Mouse (Mus musculus): ENCODE results near the gene Ednra. TPM values are rescaled to one million over a fixed set of nuclear protein-coding genes. Genes with fewer than 3 reads are reported as not detected.
A peak's percentile ranks its signal among the peaks of the same experiment; 100 is the strongest.

The Ednra gene
- polyA plus RNA-seq, 1 experiment from 2014 or later: 14.3 TPM

DNA sequence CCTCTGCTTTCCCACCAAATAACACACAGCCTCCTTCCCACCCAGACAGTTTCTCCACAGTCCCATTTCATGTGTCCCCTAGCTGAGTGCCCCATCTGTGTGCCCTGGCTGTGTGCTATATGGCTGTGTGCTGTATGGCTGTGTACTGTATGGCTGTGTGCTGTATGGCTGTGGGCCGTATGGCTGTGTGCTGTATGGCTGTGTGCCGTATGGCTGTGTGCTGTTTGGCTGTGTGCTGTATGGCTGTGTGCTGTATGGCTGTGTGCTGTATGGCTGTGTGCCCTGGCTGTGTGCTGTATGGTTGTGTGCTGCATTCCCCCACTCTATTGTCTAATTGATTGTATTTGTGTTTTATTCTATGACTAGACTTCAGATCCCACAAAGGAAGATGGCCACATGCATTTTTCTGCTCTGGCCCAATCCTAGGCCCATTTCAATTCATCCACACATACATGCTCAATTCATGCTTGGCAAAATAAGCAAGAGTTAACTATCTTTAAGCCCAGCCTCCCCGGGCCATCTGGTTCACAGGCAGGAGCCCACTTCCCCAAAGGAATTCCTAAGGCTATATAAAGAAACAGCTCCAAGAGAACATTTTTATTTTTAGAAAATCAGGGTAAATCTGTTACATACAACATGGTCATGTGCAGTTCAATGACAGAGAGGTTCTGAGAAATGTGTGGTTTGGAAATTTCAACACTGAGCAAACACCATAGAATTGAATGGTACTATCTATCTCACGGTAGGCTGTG is 53.5 kb downstream of the Ednra start:
- no peaks in the 10 kb centered on the region for H3K9me3 ChIP-seq (replicated peaks)
- no peaks in the 10 kb centered on the region for H3K27me3 ChIP-seq (ENCODE audit: low read depth, poor library complexity, severe bottlenecking)
- WGBS: 88% methylated on average over 4 of the region's 4 CpGs
- no peak overlapping the region for H3K4me3 ChIP-seq
- no peak overlapping the region for H3K27ac ChIP-seq (replicated peaks)
- H3K4me1 ChIP-seq: no peaks in the 10 kb centered on the region
- H3K36me3 ChIP-seq: no peaks in the 10 kb centered on the region
- no peak for DNase-seq (ENCODE audit: low spot score)

GRCm38 (mm10) chr8:77667916-77668315 is 56.3 kb downstream of the Ednra start:
- Histone ChIP-seq H3K27me3 (ENCODE audit: low read depth, poor library complexity, severe bottlenecking) (no peaks in the 10 kb centered on the region), H3K27ac (replicated peaks) (no peak overlapping the region), H3K4me3 (no peak overlapping the region), H3K36me3 (no peaks in the 10 kb centered on the region), H3K9me3 (replicated peaks) (no peaks in the 10 kb centered on the region), H3K4me1 (no peaks in the 10 kb centered on the region)
- no peak for DNase-seq (ENCODE audit: low spot score)
- 93% methylated on average over 5 of the region's 5 CpGs for WGBS

- no peak for DNase-seq (ENCODE audit: low spot score)
- Histone ChIP-seq H3K27me3 (ENCODE audit: low read depth, poor library complexity, severe bottlenecking) (no peaks in the 10 kb centered on the region), H3K4me3 (no peak overlapping the region), H3K4me1 (no peaks in the 10 kb centered on the region), H3K9me3 (replicated peaks) (no peaks in the 10 kb centered on the region), H3K27ac (replicated peaks) (no peak overlapping the region), H3K36me3 (no peaks in the 10 kb centered on the region)
- WGBS: 92% methylated on average over 13 of the region's 13 CpGs
Measured at GRCm38 (mm10) chr8:77664901-77665300, 59.4 kb downstream of the Ednra start.

DNA sequence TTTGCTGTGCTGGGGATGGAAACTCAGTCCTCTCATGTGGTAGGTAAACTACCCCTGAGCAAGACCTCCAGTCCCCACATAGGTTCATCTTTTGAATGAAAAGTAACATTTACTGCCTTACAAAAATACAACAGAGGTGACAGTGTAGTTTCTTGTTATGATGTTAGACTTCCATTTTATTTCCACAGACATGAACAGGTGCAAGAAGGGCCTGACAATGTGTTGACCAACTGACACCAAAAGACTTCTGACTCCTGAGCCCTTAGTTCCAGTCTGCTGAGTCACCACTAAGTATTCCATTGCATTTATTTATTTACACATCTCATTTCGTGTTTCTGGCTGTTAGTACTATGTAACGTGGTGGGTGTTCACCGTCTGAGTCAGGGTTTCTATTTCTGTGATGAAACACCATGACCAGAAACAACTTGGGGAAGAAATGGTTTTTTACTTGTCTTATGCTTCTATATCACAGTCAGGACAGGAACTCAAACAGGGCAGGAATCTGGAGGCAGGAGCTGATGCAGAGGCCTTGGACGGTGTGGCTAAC is 64.7 kb downstream of the Ednra start:
- Histone ChIP-seq H3K27ac (replicated peaks) (no peak overlapping the region), H3K4me3 (no peak overlapping the region), H3K9me3 (replicated peaks) (no peaks in the 10 kb centered on the region), H3K36me3 (no peaks in the 10 kb centered on the region), H3K4me1 (no peaks in the 10 kb centered on the region), H3K27me3 (ENCODE audit: low read depth, poor library complexity, severe bottlenecking) (no peaks in the 10 kb centered on the region)
- no peak for DNase-seq (ENCODE audit: low spot score)
- 83% methylated on average over 4 of the region's 4 CpGs for WGBS

- no peak overlapping the region for H3K27ac ChIP-seq (replicated peaks)
- no peaks in the 10 kb centered on the region for H3K4me1 ChIP-seq
- WGBS: 83% methylated on average over 3 of the region's 3 CpGs
- no peak for DNase-seq (ENCODE audit: low spot score)
- no peaks in the 10 kb centered on the region for H3K9me3 ChIP-seq (replicated peaks)
- H3K4me3 ChIP-seq: no peak overlapping the region
- H3K36me3 ChIP-seq: no peaks in the 10 kb centered on the region
- no peaks in the 10 kb centered on the region for H3K27me3 ChIP-seq (ENCODE audit: low read depth, poor library complexity, severe bottlenecking)
Measured at GRCm38 (mm10) chr8:77658356-77658755, 65.9 kb downstream of the Ednra start.

GRCm38 (mm10) chr8:77650646-77651190 is 73.5 kb downstream of the Ednra start:
- Histone ChIP-seq H3K36me3 (no peaks in the 10 kb centered on the region), H3K4me3 (no peak overlapping the region), H3K9me3 (replicated peaks) (no peaks in the 10 kb centered on the region), H3K27ac (replicated peaks) (no peak overlapping the region; the same call in 1 of the 2 replicates), H3K27me3 (ENCODE audit: low read depth, poor library complexity, severe bottlenecking) (no peaks in the 10 kb centered on the region), H3K4me1 (0 out of 2 replicates have a peak, but pooled peaks cover 4% of the 10 kb centered on the region)
- no peak for DNase-seq (ENCODE audit: low spot score)
- 52% methylated on average over 1 of the region's 1 CpGs for WGBS

- H3K27ac ChIP-seq (replicated peaks): no peak overlapping the region
- H3K4me1 ChIP-seq: no peaks in the 10 kb centered on the region
- H3K9me3 ChIP-seq (replicated peaks): no peaks in the 10 kb centered on the region
- no peaks in the 10 kb centered on the region for H3K36me3 ChIP-seq
- no peaks in the 10 kb centered on the region for H3K27me3 ChIP-seq (ENCODE audit: low read depth, poor library complexity, severe bottlenecking)
- DNase-seq (ENCODE audit: low spot score): no peak
- 75% methylated on average over 5 of the region's 5 CpGs for WGBS
- H3K4me3 ChIP-seq: no peak overlapping the region
Measured at GRCm38 (mm10) chr8:77640093-77640839, 84.0 kb downstream of the Ednra start.

DNA sequence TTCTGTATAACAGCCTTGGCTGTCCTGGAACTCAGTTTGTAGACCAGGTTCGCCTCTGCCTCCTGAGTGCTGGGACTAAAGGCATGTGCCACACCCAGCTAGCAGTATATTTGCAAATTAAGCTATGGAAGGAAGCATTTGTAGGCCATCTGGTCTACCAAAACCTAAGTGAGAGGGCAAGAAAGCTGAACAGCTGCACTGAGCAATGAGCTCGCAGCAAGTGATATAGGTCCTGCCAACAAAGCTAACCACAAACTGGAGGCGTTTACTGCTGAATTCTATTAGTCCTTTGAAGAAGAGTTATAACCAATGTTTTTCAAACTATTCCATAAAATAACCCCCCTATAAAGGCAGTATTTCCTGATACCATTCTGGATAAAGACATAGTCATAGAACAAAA is 86.7 kb downstream of the Ednra start:
- Histone ChIP-seq H3K9me3 (replicated peaks) (no peaks in the 10 kb centered on the region), H3K4me1 (no peaks in the 10 kb centered on the region), H3K4me3 (no peak overlapping the region), H3K36me3 (no peaks in the 10 kb centered on the region), H3K27me3 (ENCODE audit: low read depth, poor library complexity, severe bottlenecking) (no peaks in the 10 kb centered on the region), H3K27ac (replicated peaks) (no peak overlapping the region)
- 93% methylated on average over 3 of the region's 3 CpGs for WGBS
- no peak for DNase-seq (ENCODE audit: low spot score)

DNA sequence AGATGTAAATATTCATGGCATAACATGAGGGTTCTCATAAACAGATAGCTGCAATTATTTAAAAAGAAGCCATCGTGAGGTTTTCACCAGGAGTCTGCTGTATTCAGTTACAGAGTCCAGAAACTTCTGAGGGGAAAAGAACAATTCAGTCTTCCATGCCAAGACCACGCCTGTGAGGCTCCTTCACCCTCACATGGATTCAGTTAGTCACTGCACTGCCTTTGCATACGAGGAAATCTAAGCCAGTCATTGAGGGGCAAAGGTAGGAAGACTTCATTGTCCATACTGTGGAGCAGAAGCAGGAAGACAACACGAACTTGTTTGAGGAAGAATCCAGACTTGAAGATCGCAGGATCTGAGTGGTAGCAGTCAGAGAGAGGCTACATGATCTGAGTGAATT is 90.2 kb downstream of the Ednra start:
- no peak for DNase-seq (ENCODE audit: low spot score)
- Histone ChIP-seq H3K36me3 (no peaks in the 10 kb centered on the region), H3K27me3 (ENCODE audit: low read depth, poor library complexity, severe bottlenecking) (no peaks in the 10 kb centered on the region), H3K9me3 (replicated peaks) (no peaks in the 10 kb centered on the region), H3K27ac (replicated peaks) (no peak overlapping the region), H3K4me3 (no peak overlapping the region), H3K4me1 (0 out of 2 replicates have a peak, but pooled peaks cover 4% of the 10 kb centered on the region)
- 80% methylated on average over 5 of the region's 5 CpGs for WGBS

GRCm38 (mm10) chr8:77633211-77633610 is 91.1 kb downstream of the Ednra start:
- no peaks in the 10 kb centered on the region for H3K27me3 ChIP-seq (ENCODE audit: low read depth, poor library complexity, severe bottlenecking)
- H3K27ac ChIP-seq (replicated peaks): no peak overlapping the region
- no peaks in the 10 kb centered on the region for H3K9me3 ChIP-seq (replicated peaks)
- DNase-seq (ENCODE audit: low spot score): no peak
- WGBS: 87% methylated on average over 2 of the region's 2 CpGs
- 0 out of 2 replicates have a peak, but pooled peaks cover 4% of the 10 kb centered on the region for H3K4me1 ChIP-seq
- no peak overlapping the region for H3K4me3 ChIP-seq
- no peaks in the 10 kb centered on the region for H3K36me3 ChIP-seq

GRCm38 (mm10) chr8:77630691-77631090 is 93.6 kb downstream of the Ednra start:
- no peak overlapping the region for H3K27ac ChIP-seq (replicated peaks)
- no peak for DNase-seq (ENCODE audit: low spot score)
- no peaks in the 10 kb centered on the region for H3K27me3 ChIP-seq (ENCODE audit: low read depth, poor library complexity, severe bottlenecking)
- H3K36me3 ChIP-seq: no peaks in the 10 kb centered on the region
- 56% methylated on average over 3 of the region's 3 CpGs for WGBS
- no peak overlapping the region for H3K4me3 ChIP-seq
- no peaks in the 10 kb centered on the region for H3K9me3 ChIP-seq (replicated peaks)
- 0 out of 2 replicates have a peak, but pooled peaks cover 4% of the 10 kb centered on the region for H3K4me1 ChIP-seq

- 18% methylated on average over 15 of the region's 15 CpGs for WGBS
- Histone ChIP-seq H3K36me3 (no peaks in the 10 kb centered on the region), H3K4me3 (no peak overlapping the region), H3K9me3 (replicated peaks) (no peaks in the 10 kb centered on the region), H3K4me1 (0 out of 2 replicates have a peak, but pooled peaks cover 4% of the 10 kb centered on the region), H3K27me3 (ENCODE audit: low read depth, poor library complexity, severe bottlenecking) (no peaks in the 10 kb centered on the region), H3K27ac (replicated peaks) (peak overlapping the region; percentile 55; the same call in 1 of the 2 replicates)
- peak; percentile 83 for DNase-seq (ENCODE audit: low spot score)
Measured at GRCm38 (mm10) chr8:77629858-77630537, 94.3 kb downstream of the Ednra start.

All from midbrain, embryonic 10.5 days (tissue).